Mouse (Mus musculus): ENCODE results near the gene Slc30a3.

Slc30a3 gene

DNA sequence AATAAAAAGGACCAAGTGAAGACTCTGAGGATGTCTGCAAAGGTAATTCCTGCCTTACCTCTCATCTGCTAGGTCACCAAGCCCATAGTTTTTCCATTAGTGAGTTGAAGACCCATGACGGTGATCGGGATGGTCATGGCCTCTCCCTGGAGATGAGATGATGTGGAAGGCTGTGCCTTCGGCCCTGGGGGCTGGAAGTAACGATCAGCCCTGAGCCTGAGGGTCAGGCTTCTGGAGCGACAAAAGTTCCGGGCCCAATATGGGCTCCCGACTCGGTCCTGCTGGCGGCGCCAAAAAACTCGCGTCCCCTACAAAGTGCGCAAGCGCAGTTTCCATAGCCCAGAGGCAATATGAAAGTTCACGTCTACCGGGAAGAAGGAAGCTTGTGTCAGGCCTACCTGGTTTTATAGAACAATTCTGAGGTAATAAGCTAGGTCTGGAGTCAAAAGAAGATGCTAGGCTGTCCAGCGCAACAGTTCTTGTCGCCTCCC is at the start of gene Slc30a3:
TSS of gene Slc30a3 (minus strand) at position 238 of the 491 bp plus-strand sequence.
- DNase-seq (ENCODE audit: low spot score) = no peak

DNA sequence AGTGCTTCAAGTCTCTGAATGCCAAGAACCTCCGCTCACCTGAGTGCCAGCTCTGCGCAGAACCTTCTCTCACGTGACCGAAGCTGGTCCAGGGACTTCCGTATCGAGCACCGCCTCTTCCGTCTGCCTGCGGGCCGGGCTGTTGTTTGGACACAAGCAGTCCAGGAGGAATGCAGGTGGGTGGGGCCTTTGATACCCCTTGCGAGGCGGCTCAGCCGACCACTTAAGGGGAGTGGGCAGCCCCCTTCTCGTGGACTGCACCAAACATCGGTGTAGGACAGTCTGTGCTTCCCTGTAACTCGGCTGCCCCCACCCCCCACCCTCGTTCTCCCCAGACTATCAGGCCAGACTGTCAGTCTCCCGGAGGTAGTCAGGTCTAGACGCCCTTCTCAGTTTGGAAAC is 46.1 kb upstream of the Slc30a3 start, which contains the start of gene Mpv17:
TSS of gene Mpv17 (minus strand) at position 100 of the 402 bp plus-strand sequence.
- DNase-seq (ENCODE audit: low spot score) = peak; percentile 88

DNA sequence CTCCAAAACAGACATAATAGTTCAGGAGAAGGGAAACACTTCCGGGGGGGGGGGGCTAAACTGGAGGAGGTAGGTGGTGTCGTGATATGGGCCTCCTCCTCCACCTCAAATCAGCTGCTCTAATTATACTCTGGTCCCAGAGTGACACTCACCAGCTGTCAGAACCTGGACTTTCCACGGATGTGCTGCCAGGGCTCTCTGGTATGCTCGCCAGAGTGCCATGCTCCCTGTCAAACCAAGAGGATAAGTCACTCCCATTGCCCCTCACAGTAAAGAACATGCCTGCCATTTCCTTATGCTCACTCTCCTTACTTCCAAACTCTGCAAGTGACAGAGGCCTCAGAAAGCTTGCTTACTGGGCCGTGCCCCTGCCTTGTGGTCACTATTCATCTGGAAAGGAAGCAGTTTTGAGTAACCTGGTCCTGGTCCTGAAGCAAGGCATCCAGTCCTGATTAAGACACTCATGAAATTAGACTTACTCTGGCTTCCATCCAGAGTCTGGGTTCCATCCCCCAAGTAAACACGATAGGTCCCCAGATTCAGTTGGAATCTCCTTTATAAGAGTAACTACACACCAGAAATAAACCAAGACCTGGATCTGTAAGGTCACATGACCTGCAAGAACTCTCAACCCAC is 45.6 kb upstream of the Slc30a3 start:
- DNase-seq (ENCODE audit: low spot score) = no peak

DNA sequence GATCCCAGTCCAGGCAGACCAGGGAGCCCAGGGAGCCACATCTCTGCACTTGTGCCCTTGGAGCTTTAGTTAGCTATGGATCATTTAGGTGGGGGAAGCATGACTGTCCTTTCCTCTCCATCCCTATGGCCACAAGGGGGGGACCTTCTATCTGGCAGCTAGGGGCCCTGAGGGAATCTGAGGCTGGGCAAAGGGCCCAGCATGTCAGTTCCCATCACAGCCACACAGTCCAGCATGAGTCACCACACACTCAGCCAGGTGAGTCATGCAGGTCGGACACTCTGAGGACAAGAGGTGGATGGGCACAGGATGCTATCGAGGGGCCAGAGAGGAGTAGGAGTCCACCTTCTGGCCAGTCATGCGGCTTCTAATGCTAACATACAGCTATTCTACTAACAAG is 43.7 kb upstream of the Slc30a3 start:
- no peak for DNase-seq (ENCODE audit: low spot score)

DNA sequence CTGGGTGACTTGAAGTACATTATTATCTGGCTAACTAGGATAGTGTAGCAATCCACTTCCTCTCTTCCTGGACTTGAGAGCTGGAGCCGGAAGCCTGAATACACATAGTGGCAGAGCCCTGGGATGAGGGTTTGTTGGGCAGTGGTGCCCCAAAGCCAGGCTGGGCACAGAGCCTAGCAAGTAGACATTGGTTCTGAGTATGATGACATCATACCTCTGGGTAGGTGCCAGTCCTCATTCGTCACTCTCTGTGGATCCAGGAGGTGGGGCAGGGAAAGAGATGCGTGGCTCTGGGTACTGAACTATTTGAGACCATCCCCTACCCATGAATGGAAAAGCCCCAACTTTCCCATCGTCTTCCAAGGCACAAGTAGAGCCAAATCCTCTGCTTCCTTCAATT is 41.7 kb upstream of the Slc30a3 start:
- DNase-seq (ENCODE audit: low spot score) = no peak

DNA sequence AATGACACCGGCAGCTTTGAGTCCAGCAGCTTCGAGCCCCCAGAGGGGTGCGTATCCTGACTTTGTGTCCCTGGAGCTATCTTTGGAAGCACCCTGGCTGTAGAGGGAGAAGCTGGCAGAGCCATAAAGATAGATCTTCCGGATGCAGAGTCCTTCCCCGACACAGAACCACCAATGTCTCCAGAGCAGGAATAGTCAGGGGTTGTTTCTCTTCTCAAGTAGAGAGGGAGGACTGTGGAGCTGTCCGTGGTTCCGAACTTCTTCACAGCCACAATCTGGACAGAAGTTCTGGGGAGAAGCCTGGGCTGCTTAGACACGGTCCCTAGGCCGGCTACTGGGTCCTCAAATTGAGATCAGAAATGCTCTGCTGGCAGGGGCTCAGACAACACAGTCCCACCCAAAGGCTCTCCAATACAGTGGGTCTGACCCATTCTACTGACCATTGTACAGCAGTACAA is 31.0 kb upstream of the Slc30a3 start:
- DNase-seq (ENCODE audit: low spot score) = no peak

DNA sequence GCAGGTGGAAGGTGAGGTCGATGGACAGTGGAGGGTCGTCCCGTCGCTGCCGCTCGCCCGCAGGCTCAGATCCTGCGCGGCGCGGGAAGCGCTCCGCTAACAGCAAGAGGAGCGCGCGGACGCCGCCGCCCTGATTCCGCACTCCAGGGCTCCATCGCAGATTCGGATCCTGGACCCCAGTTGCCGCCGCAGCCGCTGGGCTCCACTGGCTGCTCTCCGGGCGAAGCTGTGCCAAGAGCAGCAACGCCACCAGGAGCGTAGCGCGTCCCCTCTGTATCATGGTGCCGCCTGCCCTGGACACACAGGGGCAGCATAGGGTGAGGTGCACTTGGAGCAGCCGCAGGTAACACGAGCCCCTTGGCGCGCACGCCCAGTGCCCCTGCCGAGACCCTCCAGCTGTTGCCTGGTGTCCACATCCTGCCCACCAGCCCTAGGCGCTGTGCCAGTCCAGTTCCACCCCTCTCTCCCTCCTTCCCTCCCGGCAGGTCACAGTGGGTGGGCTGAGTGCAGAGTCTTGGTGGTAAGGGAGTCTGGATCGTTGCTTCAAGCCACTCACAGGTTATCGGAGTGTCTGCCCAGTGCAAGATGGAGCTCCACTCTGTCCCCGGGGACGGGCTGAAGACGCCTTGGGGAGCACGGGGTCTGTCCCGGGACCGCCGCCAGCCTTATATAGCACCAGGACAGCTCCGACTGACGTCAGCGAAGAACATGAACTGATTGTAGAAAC is 30.4 kb upstream of the Slc30a3 start, which contains the start of gene Ucn:
TSS of gene Ucn (minus strand) at position 589 of the 727 bp plus-strand sequence.
- no peak for DNase-seq (ENCODE audit: low spot score)

DNA sequence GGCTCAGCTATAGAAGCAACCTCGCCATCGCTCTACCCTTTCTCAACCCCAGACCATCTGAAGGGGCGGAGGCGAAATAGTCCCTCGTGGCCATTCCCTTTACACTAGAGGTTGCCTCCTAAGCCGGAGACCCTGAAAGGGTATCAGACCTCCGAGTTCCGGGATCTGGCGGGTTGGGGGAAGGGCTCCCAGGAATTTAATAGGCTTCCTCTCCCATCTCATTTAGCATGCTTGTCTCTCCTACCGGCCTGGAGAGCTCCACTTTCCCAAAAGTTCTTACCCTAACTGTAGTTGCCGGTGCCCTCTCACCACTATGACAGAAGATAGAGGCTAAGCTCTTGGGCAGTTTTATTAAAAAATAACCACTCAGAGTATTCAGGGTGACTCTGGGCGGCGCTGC is 29.6 kb upstream of the Slc30a3 start:
- no peak for DNase-seq (ENCODE audit: low spot score)

DNA sequence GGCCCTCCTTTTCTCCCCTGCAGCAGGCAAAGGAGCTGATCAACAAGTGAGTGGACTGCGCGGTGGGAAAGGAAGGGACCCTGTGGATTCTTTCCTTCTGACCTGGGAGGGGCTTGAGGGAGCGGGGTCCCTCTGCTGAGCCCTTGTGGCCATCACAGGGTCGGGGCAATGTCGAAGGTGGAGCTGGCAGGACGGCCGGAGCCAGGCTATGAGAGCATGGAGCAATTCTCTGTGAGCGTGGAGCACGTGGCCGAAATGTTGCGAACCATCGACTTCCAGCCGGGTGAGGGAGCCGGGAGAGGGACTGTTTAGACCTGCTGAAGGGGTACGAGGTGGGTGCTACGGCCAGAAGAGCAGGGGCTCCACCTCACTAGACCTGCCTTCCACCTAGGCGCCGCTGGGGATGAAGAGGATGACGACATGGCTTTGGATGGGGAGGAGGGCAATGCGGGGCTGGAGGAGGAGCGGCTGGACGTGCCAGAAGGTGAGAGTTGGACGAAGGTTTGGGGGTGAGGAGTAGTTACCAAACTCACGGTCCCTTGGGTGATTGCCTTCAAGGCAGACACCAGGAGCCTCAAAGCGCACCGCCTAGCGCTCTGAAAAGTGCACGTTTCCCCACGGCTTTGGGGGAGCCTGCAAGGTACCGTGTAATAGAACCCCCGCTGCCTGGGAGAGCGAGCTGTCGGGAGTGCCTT is 28.8 kb upstream of the Slc30a3 start:
- no peak for DNase-seq (ENCODE audit: low spot score)

DNA sequence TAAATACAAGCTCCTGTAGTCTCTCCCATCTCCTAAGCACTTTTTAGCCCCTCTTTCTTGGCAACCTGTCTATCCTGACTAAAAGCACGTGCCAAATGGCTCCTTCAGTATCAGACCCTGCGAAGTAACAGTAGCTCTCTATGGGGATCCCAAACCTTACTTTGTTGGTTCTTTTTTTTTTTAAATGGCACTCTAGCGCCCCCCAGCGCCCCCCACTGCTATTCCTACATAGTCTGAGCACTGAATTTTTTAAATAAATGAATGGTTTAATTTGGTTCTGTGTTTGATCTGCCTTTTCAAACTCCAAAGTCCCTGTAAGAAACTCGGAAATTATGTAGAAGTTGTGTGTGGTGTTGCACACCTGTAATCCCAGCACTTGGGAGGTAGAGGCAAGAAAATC is 18.0 kb upstream of the Slc30a3 start:
- no peak for DNase-seq (ENCODE audit: low spot score)

DNA sequence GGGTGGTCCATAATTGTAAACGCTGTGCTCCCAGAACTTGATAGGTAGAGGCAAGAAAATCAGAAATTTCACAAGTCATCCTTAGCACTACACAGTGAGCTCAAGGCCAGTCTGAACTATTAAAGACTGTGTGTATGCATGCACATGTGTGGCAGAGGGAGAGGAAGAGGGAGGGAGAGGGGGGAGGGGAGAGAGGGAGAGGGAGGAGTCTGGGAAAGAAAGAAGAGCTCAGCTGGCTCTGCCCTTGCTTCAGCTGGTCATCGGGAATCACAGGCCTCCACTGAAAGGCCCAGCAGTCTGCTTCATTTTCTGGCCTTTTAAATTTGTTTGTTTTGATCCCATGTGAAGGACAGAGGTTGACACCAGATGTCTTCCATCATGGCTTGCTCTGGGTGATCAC is 15.4 kb upstream of the Slc30a3 start:
- no peak for DNase-seq (ENCODE audit: low spot score)

DNA sequence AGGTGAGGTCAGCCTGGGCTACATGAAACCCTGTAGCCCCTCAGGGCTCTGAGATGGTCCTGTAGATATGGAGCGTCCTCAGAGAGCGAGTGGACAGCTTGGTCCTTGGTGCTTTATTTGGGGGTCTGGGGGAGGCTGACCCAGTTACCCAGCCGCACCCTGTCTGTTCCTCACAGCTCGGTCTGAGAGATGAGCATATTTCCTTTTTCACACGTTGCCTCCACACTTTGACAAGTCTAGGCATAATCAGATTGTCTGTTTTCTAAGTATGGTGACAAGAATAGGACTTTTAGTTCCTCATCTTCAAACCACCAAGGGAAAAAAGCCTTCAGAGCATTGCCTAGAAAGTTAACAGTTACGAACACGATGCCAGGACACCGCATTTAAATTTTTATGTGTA is 13.1 kb upstream of the Slc30a3 start:
- no peak for DNase-seq (ENCODE audit: low spot score)

DNA sequence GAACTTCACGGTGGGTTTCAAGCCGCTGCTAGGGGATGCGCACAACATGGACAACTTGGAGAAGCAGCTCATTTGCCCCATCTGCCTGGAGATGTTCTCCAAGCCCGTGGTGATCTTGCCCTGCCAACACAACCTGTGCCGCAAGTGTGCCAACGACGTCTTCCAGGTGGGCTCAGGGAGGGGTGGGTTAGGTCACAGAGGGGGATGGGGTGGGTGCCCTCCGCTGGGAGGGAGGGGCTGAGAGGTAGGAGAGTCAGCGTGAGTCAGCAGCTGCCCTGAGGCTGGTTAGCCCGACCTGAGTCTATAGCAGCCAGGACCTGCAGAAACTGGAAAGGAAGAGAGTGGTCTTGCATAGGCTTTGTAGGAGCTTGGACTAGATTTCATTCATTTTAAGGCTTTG is 8.9 kb upstream of the Slc30a3 start:
- DNase-seq (ENCODE audit: low spot score) = no peak

DNA sequence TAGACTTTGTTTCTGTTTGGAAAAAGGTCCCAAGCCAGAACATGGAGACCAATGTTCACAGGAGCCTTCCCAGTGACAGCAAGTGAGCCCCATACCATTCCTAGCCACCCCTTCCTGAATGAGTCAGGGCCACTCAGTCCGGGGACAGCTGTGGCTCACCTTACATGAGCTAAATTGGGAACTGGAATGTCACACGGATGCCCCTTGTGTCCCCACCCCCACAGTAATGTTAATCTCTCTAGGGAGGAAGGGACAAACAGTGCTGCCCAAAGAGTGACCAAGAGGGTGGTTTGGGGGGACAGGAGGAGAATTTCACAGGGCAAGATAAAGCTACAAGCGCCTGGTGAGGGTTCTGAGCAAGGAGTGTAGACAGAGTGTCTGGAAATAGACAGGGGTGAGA is 8.3 kb upstream of the Slc30a3 start, which contains the start of gene Trim54:
TSS of gene Trim54 (plus strand) at position 359 of the 400 bp plus-strand sequence.
- no peak for DNase-seq (ENCODE audit: low spot score)

DNA sequence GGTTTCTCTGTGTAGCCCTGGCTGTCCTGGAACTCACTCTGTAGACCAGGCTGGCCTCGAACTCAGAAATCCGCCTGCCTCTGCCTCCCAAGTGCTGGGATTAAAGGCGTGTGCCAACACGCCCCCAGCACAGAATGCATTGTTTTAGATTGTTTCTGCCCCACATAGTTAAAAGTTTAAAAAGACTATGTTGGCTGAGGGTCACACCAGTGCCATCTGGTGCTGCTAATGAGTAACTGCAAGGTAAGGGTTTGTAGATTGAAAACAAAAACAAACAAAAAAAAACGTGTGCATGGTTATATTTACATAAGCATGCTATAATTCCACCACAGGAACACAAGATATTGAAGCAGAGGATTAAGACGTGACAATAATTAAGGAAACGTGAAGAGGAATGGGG is 2.7 kb upstream of the Slc30a3 start:
- no peak for DNase-seq (ENCODE audit: low spot score)

DNA sequence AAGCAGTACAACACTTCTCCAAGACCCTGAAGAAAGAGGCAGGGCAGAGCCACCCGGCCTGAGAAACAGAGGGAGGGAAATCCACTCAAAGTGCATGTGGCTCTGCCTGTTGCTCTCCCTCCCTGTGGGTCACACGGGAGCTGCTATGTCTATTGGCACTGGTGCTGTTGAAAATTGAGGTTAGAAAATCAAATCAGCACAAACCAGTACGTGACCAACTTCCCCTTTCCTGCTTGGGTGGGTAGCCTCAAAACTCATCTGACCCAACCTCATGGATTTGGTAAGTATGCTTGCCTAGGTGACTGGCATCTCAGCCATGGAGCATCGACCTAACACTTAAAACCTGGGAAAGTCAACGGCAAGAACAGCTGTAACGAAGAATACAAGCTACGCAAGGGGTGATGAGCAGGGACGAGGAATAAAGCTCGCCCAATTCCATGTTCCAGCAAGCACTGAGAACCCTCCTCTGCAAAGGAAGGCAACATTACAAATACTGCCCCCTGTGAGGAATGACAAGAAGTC is 2.2 kb downstream of the Slc30a3 start, which contains the start of gene Dnajc5g:
TSS of gene Dnajc5g (plus strand) at position 472 of the 522 bp plus-strand sequence.
- DNase-seq (ENCODE audit: low spot score) = no peak

DNA sequence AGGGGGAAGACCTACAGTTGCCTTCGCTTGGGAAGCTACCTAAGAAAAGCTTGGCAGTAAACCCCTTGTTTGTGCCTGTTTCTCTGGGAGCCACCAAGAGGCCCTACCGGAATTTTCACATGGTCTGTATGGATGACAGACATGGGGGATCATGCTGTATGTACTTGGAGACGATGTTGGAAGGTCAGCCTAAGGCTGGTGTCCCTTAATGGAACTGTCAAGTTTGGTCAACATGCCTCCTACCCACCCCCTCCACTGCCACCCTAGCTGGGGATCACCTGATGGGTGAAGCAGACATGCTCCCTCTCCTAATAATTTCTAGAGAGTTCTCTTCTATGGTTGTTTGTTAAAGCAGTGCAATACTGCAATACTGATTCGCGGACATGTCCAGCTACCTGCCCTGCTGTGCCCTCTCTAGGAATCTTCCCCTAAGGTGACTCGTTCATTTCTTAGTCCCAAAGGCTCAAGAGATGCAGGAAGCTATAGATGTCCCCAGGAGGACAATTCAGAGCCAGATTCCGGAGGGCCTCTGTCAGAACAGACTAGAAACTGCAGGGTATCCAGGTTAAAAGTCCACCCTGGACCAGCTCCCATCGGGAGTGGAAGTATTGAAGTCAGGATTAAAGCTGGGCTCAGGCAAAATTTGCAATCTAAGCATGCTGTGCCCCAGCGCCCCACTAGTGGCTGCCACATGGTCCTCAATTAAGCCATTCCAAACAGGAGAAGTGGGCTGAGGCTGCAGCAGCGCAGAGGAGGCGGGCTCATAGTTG is 12.1 kb downstream of the Slc30a3 start:
- no peak for DNase-seq (ENCODE audit: low spot score)

DNA sequence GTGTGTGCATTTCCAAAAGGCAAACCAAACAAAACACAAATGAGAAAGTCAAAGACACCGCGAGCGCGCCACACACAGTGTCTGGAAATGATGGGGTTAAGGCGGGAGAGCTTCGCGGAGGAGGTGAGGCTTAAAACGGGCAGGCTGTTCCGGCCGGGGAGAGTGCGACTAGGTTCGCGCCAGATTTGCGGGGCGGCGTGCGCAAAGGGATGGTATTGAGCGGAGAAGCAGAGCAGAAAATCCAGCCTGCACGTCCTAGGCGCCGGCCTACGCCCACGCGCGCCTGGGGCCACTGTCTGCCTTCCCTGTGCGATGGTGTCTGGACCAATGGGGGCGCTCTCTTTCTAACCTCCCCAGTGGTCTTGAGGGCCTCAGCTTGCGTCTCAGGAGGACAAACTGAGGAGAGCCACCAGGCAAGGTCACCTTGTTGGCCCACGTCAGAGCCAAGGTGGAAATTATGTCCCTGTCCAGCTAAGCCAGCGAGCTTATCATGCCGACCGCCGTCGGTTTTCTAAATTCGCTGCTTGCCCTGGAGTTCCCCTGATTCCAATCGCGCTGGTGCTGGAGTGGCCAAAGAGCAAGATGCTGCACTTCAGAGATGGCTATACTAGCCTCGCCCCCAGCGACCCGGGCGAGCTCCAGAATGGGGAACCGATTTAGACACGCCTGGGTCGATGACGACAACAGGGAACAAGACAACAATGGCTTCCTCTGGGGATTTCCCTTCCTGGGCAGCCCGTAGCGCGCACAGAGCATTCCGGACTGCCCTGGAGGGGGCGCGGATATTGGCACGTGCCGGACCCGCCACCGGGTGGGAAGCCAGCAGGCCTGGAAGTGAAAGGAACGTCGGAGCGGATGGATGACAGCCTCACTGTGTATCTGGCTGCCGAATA is 13.0 kb downstream of the Slc30a3 start:
- DNase-seq (ENCODE audit: low spot score) = peak; percentile 78

DNA sequence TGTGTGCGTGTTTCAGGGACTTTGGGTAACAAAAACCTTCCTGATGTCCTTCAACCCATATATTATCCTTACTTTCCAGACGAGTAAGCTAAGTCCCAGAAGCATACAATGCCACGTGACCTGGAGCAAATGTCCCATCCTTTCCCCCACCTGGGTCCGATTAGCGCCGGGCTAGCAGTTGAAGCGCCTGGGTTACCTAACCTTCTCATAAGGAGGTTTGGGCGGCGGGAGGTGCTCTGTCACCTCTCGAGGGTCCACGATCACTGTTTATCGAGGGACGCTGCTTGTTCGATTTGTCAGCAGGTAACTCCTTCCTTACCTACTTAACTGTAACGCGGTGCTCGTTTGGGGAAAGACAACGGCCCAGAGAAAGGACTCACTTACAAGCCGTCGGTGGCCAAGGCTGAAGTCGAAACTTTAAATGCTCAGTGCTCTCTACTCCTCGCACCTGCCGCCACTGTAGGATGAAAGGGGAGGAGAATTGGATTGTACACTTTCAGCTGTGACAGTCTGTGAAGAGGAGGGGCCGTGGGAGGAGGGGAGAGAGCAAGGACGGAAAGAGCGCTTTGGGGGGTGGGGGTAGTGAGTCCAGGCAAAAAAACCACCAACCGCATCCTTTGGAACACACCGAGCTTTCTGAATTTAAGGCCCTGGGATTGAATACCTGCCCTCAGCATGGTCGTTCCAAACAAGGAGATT is 13.8 kb downstream of the Slc30a3 start:
- no peak for DNase-seq (ENCODE audit: low spot score)
